Mouse (Mus musculus): ENCODE measurements around the gene Hist1h1d.
"Not testable (repeated sequence)": the region's sequence is repeated elsewhere in the genome, so short reads cannot be mapped to it uniquely, and the experiment has no call there.

The Hist1h1d gene

DNA sequence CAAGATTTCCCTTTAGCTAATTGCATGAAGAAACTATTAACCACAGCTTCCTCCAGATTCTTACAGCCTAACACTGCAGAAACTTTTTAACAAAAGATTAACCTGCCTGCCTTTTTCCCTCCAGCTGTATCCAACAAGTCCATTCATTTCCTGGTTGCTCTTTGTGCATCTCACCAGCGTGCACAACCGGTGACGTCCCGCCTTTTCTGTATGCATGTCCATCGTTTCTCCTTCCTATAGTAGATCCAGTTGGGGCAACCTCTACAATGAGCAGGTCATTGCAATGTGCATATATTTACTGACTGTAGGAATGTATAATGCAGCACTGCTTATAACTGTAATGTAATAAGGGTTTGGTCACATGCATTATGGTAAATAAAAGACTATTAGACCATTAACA, 29.1 kb upstream of the Hist1h1d start:
- TF ChIP-seq GATA4 (IDR thresholded peaks at IDR 0.05; ENCODE audit: insufficient replicate concordance, low read length): no peak

DNA sequence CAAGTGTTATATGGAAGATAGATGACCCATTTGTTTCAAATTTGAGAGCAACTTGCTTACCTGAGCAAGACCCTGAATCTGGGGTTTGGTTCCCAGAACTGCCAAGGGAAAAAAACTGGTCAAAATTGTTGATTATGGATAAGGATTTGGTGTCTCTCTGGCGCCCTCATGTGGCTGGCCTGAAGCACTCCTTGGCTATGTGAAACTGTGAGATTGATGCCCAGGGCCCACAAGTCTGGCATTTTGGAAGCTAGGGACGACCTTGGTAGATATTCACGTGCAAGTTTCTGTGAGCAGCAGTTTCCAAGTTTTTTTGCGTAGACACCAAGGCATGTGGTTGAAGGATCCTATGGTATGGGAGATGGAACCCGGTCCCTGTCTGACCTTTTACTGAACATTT, 28.4 kb upstream of the Hist1h1d start:
- no peak for TF ChIP-seq GATA4 (IDR thresholded peaks at IDR 0.05; ENCODE audit: insufficient replicate concordance, low read length)

DNA sequence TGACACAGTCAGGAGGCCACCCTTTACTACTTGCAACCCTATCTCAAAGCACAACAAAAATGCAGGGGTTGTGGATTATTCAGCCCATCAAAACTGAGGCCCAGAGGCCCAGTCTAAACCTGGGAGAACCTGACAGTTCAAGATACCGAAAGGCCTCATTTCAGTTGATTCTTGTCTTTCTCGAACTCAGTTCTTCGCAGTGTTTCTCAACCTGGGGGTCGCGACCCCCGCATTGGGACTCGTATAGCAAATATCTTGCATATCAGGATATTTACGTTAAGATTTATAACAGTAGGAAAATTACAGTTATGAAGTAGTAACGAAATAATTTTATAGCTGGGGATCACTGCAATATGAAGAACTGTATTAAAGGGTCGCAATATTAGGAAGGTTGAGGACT, 27.2 kb upstream of the Hist1h1d start:
- no peak for TF ChIP-seq GATA4 (IDR thresholded peaks at IDR 0.05; ENCODE audit: insufficient replicate concordance, low read length)

DNA sequence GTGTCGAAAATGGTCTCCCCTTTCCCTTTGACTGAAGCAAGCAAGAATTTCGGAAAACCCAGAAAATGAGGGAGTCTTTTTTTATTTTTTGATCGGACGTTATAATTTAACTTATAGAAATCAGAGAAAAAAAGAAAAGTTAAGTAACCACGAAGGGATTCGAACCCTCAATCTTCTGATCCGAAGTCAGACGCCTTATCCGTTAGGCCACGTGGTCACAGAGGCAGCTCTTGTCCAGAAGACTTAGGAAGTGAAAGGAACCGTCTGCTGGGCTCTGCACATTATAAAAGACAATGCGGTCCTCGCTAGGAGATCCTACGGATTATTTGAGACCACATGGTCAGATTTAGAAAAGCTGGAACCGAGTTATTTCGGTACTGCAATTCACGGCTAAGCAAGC, 26.8 kb upstream of the Hist1h1d start:
- no peak for TF ChIP-seq GATA4 (IDR thresholded peaks at IDR 0.05; ENCODE audit: insufficient replicate concordance, low read length)

DNA sequence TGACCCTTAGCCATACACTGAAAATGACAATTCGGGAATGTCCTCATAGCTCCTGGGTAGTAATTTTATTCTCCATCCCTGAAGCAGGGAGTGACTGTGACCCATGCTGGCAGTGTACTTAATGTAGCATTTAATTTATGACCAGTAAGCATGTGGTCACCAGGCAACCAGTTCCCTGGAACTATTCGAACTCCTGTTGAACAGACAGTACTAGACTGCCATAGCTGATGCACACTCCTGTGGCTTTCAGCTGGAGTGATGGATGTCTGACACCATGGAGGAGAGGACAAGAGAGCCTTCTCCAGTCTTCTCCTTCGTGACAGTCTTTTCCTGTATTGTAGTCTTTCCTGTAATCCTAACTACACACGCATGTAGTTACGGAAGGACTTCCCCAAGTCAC, 24.1 kb upstream of the Hist1h1d start:
- no peak for TF ChIP-seq GATA4 (IDR thresholded peaks at IDR 0.05; ENCODE audit: insufficient replicate concordance, low read length)

DNA sequence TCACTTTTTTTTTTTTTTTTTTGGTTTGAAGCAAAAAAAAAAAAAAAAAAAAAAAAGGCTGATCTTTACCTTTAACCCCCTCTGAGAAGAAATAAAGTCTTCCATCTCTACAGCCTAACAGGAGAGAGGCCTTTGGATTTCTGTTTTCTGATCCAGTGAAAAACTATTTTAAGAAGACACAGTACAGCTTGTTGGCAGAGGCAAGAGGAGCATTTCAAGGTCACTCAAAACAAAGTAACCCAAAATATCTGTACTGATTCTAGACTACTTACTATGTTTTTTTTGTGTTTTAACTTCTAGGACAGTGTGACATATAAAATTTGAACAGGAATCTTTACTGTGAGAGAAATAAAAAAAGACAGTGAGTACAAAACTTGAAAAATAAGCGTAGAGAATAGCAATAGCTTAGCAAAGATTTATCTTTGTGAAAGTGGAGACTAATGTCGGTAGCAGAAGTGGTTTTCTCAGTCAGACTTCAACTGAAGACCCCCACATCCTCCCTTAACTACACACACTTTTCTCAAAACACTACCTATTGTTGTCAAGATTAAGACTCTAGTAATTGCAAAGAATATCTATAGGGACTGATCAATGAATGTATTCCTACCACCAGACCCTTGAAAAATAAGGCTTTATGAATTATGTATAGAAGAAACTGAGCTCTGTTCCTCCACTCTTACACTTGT, 23.4 kb upstream of the Hist1h1d start:
- TF ChIP-seq GATA4 (IDR thresholded peaks at IDR 0.05; ENCODE audit: insufficient replicate concordance, low read length): no peak

DNA sequence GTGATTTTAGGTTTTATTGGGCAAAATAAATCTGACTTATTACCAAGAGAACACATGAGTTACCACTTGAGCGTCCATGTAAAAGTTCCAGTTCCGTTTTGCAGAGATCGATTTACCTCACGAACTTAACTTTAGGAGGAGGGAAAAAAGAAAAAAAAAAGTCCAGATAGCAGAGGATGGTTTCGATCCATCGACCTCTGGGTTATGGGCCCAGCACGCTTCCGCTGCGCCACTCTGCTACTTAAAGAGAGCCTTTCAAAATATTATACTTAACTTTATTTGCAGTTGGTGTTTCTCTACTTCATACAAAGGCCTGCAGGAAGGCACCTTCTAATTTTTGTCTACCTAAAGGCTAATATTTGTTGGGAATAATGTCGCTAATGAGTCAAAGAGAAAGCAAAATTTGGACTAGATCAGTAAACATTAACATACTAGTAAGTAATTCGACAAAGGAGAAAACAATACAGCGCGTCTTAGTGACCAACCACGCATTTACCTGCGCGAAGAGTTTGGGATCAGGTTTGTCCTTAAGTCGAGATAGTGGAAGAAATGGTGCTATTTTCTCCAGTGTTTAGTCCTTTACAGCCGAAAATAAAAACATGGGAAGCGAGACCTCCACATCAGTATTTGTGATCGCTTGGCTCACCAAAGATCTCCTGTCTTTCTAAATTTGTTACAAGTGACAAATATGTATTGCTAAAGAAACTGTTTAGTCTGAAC, 22.7 kb upstream of the Hist1h1d start:
- peak; percentile 10; the same call in 1 of the 2 replicates for TF ChIP-seq GATA4 (IDR thresholded peaks at IDR 0.05; ENCODE audit: insufficient replicate concordance, low read length)

DNA sequence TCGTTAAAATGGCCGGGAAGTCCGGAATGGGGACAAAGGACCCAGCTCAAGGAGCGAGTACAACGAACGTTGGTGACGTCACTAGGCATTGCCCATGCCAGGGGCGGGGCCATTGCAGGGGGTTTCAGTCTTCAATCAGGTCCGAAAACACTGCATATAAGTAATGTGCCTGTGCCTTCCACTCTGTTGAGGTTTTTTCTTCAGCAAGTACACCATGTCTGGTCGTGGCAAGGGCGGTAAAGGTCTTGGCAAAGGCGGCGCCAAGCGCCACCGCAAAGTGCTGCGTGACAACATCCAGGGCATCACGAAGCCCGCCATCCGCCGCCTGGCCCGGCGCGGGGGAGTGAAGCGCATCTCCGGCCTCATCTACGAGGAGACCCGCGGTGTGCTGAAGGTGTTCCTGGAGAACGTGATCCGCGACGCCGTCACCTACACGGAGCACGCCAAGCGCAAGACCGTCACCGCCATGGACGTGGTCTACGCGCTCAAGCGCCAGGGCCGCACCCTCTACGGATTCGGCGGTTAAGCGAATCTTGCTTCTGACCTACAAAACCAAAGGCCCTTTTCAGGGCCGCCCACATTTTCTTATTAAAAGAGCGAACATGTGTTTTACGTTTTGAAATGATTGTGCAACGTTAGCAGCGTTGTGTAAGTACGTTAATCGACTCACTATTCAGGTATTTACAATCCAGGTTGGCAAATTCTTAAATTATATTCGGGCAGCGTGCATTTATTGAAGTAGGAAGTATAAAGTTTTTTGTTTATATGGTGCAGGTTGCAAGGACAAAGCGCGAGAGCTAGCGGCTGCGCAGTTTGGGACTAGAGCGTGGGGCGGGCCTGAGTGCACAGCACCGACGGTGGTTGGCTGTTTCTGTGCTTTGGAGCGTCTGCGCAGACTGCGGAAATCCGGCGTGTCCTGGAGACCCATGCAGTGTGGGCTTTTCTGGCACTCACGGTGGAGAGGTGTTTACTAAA, 21.9 kb upstream of the Hist1h1d start, which contains the start of gene Hist1h4h:
TSS of gene Hist1h4h (plus strand) at position 150 of the 975 bp plus-strand sequence.
- TF ChIP-seq GATA4 (IDR thresholded peaks at IDR 0.05; ENCODE audit: insufficient replicate concordance, low read length): no peak; the same call in 1 of the 2 replicates

DNA sequence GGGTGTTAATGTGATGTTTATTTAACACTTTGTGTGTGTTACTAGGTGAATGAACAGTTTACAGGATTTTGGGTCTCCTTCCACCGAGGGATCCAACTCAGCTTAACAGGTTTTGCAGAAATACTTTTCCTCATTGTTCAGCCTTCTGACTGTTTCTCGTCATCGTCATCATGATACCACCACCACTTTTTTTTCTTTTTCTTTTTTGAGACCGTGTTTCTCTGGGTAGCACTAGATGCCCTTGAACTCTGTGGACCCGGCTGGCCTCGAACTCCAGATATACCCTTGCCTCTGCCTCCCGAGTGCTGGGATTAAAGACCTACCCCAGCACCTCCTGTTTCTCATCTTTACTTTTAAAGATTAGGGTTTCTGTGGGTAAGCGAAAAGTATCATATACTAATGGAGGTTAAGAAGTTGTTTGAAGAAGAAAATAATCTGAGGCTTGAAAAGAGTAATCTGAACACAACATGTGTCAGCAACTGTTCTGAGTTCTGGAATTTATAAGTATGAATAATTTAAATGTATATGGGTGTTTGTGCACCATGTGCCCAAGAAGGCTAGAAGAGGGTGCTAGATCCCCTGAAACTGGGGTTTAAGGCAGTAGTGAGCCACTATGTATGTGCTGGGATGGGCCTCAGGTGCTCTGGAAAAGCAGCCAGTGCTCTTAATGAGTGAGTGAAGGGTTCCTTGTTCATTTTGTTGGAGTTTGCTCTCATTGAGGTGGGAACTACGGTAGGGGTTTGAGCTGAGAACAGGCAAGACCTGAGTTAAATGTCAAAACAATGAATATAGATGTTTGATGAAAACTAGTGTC, 20.6 kb upstream of the Hist1h1d start:
- TF ChIP-seq GATA4 (IDR thresholded peaks at IDR 0.05; ENCODE audit: insufficient replicate concordance, low read length): no peak

DNA sequence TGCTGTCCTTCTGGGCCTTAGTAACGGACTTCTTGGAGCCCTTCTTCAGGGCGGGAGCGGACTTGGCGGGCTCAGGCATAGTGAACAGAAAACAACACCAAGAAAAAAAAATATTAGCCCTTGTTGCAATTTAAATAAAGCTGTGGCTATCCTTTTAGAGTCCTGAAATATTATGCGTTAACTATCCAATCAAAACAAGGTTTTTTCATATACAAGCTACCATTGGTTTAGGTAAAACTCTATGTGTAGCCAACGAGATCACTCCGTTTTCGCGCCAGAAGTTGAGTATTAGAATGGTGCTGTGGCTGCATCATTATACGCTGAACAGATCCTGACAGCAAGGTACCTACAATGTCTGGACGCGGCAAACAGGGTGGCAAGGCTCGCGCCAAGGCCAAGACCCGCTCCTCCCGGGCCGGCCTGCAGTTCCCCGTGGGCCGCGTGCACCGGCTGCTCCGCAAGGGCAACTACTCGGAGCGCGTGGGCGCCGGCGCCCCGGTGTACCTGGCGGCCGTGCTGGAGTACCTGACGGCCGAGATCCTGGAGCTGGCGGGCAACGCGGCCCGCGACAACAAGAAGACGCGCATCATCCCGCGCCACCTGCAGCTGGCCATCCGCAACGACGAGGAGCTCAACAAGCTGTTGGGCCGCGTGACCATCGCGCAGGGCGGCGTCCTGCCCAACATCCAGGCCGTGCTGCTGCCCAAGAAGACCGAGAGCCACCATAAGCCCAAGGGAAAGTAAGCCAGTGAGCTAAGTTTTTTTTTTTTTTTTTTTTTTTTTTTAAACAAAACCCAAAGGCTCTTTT, 19.3 kb upstream of the Hist1h1d start, which contains the start of gene Hist1h2af:
TSS of gene Hist1h2af (plus strand) at position 347 of the 808 bp plus-strand sequence.
- TF ChIP-seq GATA4 (IDR thresholded peaks at IDR 0.05; ENCODE audit: insufficient replicate concordance, low read length): not testable (repeated sequence)

DNA sequence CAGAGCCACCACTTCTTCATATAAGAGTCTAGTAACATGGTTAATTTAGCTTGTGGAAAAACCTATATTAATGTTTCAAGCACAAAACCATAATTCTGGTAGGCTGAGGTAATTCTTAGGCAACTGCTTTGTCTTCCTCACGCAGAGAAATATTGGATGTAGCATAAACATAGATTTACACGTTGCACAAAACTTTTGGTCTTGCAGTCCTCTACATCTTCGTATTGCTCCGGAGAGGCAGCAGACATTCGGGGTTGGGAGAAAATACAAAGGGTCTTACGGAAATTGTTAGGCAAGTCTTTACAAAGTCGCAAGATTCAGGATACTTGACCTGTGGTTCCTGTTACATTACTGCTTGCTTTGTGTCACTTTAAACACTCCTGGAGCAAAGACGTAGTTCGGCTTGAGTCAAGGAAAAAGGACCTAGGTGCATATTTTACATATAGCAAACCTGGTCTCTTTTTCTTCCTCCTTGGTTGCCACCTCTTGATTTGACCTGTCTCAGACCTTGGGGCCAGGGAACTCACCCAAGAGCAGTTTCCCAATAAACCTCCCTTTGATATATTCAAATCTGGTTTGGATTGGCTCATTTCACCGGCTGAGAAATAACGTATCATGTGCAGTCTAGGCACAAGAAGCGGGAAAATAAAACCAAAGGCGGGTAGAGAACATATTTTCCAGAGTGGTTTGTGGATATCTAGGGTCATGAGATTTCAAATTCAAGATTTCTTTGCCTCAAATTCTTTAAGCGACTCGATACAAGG, 18.5 kb upstream of the Hist1h1d start:
- no peak for TF ChIP-seq GATA4 (IDR thresholded peaks at IDR 0.05; ENCODE audit: insufficient replicate concordance, low read length)

DNA sequence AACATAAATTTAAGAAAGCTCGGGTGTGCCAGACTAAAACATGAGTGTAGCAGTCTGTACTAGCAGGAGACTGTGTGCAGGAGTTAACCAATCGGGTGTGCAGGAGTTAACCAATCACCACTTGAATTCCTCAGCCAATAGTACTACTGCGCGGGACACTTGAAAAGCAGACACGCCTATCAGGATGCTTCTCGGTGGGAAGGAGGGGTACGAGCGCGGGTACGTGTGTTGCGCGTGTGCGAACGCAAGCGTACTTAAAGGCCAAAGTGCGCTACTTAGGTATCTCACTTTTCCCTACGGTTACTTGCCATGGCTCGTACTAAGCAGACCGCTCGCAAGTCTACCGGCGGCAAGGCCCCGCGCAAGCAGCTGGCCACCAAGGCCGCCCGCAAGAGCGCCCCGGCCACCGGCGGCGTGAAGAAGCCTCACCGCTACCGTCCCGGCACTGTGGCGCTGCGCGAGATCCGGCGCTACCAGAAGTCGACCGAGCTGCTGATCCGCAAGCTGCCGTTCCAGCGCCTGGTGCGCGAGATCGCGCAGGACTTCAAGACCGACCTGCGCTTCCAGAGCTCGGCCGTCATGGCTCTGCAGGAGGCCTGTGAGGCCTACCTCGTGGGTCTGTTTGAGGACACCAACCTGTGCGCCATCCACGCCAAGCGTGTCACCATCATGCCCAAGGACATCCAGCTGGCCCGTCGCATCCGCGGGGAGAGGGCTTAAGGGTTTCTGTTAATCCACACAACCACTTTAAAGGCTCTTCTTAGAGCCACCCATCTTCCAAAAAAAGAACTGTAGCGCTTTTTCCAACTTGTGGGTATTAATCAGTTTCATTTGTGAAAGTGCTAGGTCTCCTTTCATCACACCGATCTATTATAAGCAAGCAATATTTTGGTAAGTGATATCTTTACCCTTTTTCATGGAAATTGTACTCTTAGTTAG, 17.7 kb upstream of the Hist1h1d start, which contains the start of gene Hist1h3g:
TSS of gene Hist1h3g (plus strand) at position 286 of the 939 bp plus-strand sequence.
- TF ChIP-seq GATA4 (IDR thresholded peaks at IDR 0.05; ENCODE audit: insufficient replicate concordance, low read length): not testable (repeated sequence)

Data from liver, adult (tissue).